Mouse (Mus musculus) gastrocnemius, adult 8-10 months (tissue): ENCODE measurements around the gene Mc1r. TPM values are rescaled to one million over a fixed set of nuclear protein-coding genes. Genes with fewer than 3 reads are reported as not detected.
"Not testable (repeated sequence)": the region's sequence is repeated elsewhere in the genome, so short reads cannot be mapped to it uniquely, and the experiment has no call there.

Experiments used
- DNase-seq, 2 experiments: peaks; one replicate each; pipeline ENCODE4 v3.0.0; 2022; ENCODE audit warnings: low spot score in 2 of 2
- total RNA-seq, 4 experiments: library from RNA; stranded (reverse); gene quantifications; 2 replicates each; pipeline ENCODE4 v1.2.4; 2022

Gene Mc1r
- total RNA-seq, 4 experiments from 2014 or later = 0.08 TPM; not detected in 3

DNA sequence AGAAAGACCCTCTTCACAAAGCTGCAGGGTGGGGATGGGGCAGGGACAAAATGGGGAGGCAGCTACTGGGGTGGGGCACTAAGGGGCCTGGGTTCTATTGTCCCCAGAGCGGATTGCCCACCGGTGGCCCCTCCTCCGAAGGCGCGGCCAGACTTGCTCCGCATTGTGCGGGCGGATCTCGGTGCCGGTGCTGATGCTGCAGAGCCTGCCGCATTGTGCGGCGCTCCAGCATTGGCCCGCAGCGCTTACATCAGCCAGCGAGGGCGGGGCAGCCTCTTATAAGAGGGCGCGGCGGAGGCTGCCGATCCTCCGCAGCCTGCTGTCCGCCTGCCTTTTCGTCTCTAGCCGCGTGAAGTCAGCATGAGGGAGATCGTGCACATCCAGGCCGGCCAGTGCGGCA, 4.3 kb downstream of the Mc1r start, which contains the start of gene Tubb3:
Gene Tubb3 (plus strand): TSS at position 179 of the 400 bp plus-strand sequence.
- DNase-seq = no peak

- DNase-seq = no peak
Observed at GRCm38 (mm10) chr8:123411781-123412327, 4.9 kb downstream of the Mc1r start.

DNA sequence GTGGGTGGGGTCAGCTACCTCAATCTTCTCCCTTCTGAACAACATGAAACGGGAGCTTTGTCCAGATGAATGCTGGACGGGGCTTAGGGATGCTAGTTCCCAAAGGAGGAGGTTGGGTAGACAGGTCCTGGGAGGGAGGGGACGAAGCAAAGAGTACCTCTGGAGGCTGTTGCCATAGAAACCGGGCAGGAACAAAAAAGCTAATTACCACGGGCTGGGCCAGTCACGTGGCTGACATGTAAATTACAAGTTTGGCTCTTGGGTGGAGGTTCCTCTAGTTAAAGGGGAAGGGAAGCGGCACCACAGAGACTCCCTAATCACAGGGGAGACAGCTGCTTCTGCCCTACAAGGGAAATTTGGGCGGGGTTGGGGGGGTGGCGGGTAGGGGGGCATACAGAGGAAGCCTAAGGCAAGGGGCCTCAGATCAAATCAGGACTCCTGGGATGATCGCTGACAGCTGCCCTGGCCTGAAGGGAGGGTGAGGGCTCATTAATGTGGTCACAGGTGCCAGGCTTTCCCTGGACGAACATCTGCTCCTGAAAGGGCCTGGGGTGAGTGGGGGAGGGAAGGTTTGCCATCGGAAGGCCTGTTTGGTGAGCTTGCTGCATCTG, 5.8 kb downstream of the Mc1r start:
- no peak for DNase-seq

DNA sequence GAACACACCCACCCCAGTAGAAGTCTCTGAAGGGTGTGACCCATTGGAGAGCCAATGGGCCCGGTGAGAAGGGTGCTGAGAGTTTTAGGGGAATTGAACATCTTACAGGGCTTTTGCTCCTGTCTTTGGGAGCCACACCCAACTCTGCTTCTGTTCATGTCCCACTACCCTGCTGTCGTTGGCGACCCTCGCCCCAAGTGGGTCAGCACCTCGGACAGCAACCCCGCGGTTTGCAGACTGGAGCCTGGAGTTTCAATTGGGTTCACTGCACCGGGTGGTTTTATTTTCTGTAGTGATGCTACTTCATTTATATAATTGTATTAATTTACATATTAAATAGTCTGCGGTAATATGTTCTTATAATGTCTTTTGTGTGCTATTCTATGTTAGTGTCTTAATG, 7.3 kb downstream of the Mc1r start:
- DNase-seq = no peak

- not testable (repeated sequence) for DNase-seq
Observed at GRCm38 (mm10) chr8:123414997-123415696, 8.2 kb downstream of the Mc1r start.

DNA sequence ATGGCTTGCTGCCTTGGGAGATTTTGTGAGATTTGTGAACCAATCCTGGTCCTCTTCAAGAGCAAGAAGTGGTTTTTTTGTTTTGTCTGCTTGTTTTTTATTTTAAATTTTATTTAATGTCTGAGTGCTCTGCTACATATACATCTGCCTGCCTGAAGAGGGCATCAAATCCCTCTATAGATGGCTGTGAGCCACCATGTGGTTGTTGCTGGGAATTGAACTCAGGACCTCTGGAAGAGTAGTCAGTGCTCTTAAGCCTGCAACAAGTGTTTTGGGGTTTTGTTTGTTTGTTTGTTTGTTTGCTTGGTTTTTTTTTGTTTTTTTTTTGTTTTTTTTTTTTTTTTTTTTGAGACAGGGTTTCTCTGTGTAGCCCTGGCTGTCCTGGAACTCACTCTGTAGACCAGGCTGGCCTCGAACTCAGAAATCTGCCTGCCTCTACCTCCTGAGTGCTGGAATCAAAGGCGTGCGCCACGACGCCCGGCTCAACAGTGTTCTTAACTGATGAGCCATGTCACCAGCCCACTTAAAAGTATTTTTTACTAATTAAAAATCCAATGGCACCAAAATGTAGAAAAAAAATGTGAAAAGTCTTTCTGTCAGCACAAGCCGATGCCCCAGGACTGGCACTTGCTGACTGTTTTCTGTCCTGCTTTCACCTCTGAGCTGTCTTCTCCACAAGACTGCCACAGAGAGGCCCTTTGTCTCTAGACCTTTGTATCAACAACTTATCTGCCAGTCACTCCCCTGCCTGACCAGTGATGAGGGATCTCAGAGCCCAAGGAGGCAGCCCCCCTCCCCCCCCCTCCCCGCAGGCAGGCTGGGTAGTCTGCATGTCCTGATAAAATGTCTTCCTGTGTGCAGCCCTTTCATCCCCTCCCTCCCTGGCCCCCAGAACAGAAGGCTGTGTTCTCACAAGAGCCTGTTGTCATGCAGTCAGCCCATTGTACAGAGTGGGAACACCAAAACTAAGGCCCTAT, 9.3 kb downstream of the Mc1r start:
- DNase-seq = no peak

- DNase-seq = no peak
Observed at GRCm38 (mm10) chr8:123416944-123417555, 10.1 kb downstream of the Mc1r start.

- no peak for DNase-seq
Observed at GRCm38 (mm10) chr8:123419711-123420110, 12.8 kb downstream of the Mc1r start.

DNA sequence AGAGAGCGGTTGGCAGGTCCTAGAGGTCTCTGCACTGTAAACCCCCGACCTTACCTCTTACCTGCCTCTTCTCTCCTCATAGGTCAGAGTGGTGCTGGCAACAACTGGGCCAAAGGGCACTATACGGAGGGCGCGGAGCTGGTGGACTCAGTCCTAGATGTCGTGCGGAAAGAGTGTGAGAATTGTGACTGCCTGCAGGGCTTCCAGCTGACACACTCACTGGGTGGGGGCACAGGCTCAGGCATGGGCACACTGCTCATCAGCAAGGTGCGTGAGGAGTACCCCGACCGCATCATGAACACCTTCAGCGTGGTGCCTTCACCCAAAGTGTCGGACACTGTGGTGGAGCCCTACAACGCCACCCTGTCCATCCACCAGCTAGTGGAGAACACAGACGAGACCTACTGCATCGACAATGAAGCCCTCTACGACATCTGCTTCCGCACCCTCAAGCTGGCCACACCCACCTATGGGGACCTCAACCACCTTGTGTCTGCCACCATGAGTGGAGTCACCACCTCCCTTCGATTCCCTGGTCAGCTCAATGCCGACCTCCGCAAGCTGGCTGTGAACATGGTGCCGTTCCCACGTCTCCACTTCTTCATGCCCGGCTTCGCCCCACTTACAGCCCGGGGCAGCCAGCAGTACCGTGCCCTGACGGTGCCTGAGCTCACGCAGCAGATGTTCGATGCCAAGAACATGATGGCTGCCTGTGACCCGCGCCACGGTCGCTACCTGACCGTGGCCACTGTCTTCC, 13.8 kb downstream of the Mc1r start:
- DNase-seq = no peak

DNA sequence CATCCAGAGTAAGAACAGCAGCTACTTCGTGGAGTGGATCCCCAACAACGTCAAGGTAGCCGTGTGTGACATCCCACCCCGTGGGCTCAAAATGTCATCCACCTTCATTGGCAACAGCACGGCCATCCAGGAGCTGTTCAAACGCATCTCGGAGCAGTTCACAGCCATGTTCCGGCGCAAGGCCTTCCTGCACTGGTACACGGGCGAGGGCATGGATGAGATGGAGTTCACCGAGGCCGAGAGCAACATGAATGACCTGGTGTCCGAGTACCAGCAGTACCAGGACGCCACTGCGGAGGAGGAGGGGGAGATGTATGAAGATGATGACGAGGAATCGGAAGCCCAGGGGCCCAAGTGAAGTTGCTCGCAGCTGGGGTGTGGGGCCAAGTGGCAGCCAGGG, 14.4 kb downstream of the Mc1r start:
- DNase-seq = no peak

- DNase-seq = peak; percentile 32 to 35
Observed at GRCm38 (mm10) chr8:123422056-123422780, 15.3 kb downstream of the Mc1r start.

- no peak for DNase-seq
Observed at GRCm38 (mm10) chr8:123422781-123423159, 15.9 kb downstream of the Mc1r start.

DNA sequence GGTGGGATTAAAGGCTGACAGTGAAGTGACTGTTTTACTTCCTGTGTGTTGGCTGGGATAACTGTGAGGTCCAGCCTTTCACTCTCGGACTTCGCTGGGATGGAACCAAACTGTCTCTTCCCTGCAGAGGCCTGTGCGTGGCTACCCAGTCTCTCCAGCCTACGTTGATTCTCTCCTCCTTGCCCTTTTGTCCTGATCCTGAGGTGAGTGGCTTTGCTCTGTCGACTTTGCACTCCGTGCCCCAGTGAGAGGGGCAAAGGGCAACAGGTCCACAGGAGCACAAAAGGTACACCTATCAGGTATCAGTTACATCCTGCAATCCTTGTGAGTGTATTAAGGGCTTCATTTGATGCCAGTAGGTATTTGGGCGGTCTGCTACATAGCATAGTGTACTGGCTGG, 16.5 kb downstream of the Mc1r start, which contains the start of gene Def8:
Gene Def8 (plus strand): TSS at position 87 of the 400 bp plus-strand sequence.
- no peak for DNase-seq

GRCm38 (mm10) chr8:123426511-123427509, 19.9 kb downstream of the Mc1r start:
- no peak for DNase-seq

GRCm38 (mm10) chr8:123427639-123428275, 20.9 kb downstream of the Mc1r start:
- DNase-seq = no peak

- DNase-seq = no peak
Observed at GRCm38 (mm10) chr8:123428343-123428893, 21.5 kb downstream of the Mc1r start.

DNA sequence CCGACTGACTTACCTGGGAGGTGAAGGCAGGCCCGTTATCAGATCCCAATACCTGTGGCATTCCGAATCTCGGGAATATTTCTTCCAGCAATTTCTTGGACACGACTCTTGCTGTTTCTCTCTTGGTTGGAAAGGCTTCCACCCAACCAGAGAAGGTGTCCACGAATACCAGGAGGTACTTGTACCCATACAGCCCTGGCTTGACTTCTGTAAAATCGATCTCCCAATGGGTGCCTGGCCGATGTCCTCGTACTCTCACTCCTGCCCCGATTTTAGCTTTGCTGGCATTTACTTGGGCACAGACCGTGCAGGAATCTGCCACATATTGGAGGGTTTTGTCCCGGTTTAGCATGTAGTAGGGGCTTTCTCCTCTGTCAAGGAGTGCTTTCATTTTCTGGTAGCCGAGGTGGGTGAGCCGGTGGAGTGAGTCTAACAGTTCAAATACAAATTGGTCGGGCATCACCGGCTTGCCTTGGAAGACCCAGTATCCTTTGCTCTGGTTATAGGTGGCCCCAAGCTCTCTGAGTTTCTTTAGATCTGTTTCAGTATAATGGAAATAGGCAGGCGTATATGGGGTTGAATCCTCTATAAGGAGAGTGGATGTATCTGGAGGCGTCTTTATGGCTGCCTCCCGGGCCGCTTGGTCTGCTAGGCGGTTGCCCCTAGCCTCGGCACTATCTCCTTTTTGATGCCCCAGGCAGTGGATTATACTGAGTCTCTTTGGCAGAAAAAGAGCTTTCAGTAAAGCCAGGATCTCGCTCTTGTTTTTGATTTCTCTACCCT, 22.2 kb downstream of the Mc1r start:
- no peak for DNase-seq
